Mouse (Mus musculus): ENCODE measurements around the gene Nmnat2.

DNA sequence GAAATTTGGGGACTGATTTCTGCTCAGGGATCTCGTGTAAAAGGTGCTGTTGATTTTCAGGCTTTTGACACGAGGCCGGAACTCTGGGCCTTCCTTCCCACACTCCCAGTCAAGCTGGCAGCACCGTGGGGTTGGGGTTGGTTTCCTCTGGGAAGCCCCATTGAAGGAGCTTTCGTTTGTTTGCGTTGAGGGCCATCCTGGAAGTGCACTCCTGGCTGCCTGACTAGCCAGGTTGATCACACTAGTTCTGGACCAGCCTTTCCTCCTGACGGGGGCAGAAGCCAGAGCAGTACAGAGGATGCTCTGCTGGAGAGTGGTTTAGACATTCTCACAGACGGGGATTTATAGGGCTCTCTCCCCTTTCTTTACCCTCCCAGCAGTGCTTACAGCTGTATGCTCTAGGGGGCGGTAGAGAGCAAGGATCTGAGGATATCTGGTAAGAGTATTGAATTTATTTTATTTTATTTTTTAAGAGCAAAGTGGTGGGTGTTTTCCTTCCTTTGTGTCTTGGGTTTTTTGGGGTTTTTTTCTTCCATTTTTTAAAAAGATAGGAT is 146.6 kb downstream of the Nmnat2 start:
- no peak for TF ChIP-seq POLR2A (IDR thresholded peaks at IDR 0.05; ENCODE audit: extremely low read depth, insufficient read depth, low read length)
- TF ChIP-seq CTCF (IDR thresholded peaks at IDR 0.05; ENCODE audit: low read depth, low read length), result peak; percentile 54

Data from liver, adult 2 months (tissue).